Mouse (Mus musculus) large intestine, adult 2 months (tissue): ENCODE measurements around the gene Rsrc1. TPM values are rescaled to one million over a fixed set of nuclear protein-coding genes. Genes with fewer than 3 reads are reported as not detected.

Experiments
- DNase-seq: peaks from one replicate; pipeline ENCODE4 v3.0.0-alpha.2; 2012; ENCODE audit warnings: low read depth, low spot score
- WGBS: fragments of 180-500 bp; shearing (Covaris S2); methylation state at CpG from one replicate; pipeline ENCODE4 v1.1.7; 2018; 5-methylcytosine and 5-hydroxymethylcytosine counted together
- polyA plus RNA-seq: library from polyadenylated mRNA; depleted of rRNA; stranded (reverse); fragments of >200 nt; gene quantifications from 2 replicates; pipeline ENCODE4 v1.2.3, GENCODE M21; 2012; rRNA removed

Gene Rsrc1
- polyA plus RNA-seq, 1 experiment = 3.2 TPM

GRCm38 (mm10) chr3:67352128-67352762 is 371.1 kb downstream of the Rsrc1 start:
- 59% methylated on average over 3 of the region's 5 CpGs for WGBS
- DNase-seq = peak; percentile 19

- no peak for DNase-seq
- WGBS = 87% methylated on average over 3 of the region's 3 CpGs
These were observed 371.6 kb downstream of the Rsrc1 start for GRCm38 (mm10) chr3:67352763-67353149.

GRCm38 (mm10) chr3:67358376-67358775 is 377.2 kb downstream of the Rsrc1 start:
- WGBS = 92% methylated on average over 7 of the region's 7 CpGs
- no peak for DNase-seq

- WGBS = 80% methylated on average over 4 of the region's 4 CpGs
These were observed 385.1 kb downstream of the Rsrc1 start for GRCm38 (mm10) chr3:67366087-67366892.

GRCm38 (mm10) chr3:67367481-67367880 is 386.3 kb downstream of the Rsrc1 start:
- WGBS = 76% methylated on average over 6 of the region's 6 CpGs
- no peak for DNase-seq

More at GRCm38 (mm10) chr3:67366087-67366892, 385.1 kb downstream of the Rsrc1 start:
- DNase-seq = no peak

- 76% methylated on average over 5 of the region's 5 CpGs for WGBS
- DNase-seq = no peak
These were observed 388.4 kb downstream of the Rsrc1 start for GRCm38 (mm10) chr3:67369407-67370079.

- DNase-seq = no peak
- 70% methylated on average over 4 of the region's 4 CpGs for WGBS
These were observed 391.0 kb downstream of the Rsrc1 start for GRCm38 (mm10) chr3:67372194-67372593.

GRCm38 (mm10) chr3:67372781-67373180 is 391.6 kb downstream of the Rsrc1 start:
- no peak for DNase-seq
- WGBS = 38% methylated on average over 5 of the region's 5 CpGs

- DNase-seq = peak; percentile 29
- WGBS = 1% methylated on average over 35 of the region's 35 CpGs
These were observed 392.7 kb downstream of the Rsrc1 start, which contains the start of gene Mlf1 for GRCm38 (mm10) chr3:67373872-67374271. Gene Mlf1, plus strand, starts transcription at chr3:67374097.

GRCm38 (mm10) chr3:67374360-67374778 is 393.2 kb downstream of the Rsrc1 start:
- 33% methylated on average over 7 of the region's 7 CpGs for WGBS
- DNase-seq = no peak

- WGBS = 36% methylated on average over 3 of the region's 3 CpGs
- no peak for DNase-seq
These were observed 393.9 kb downstream of the Rsrc1 start, which contains the start of gene Gm17402 for GRCm38 (mm10) chr3:67375063-67375462. Gene Gm17402, minus strand, starts transcription at chr3:67375163.

GRCm38 (mm10) chr3:67378215-67378614 is 397.0 kb downstream of the Rsrc1 start:
- no peak for DNase-seq

Other genes starting within 250 kb of the Rsrc1 start
- not detected in 2 replicates for gene Shox2, start 381 bp downstream of the Rsrc1 start, polyA plus RNA-seq